17 mouse cellular contexts compared by ENCODE assay signal in the genomic region with DNA sequence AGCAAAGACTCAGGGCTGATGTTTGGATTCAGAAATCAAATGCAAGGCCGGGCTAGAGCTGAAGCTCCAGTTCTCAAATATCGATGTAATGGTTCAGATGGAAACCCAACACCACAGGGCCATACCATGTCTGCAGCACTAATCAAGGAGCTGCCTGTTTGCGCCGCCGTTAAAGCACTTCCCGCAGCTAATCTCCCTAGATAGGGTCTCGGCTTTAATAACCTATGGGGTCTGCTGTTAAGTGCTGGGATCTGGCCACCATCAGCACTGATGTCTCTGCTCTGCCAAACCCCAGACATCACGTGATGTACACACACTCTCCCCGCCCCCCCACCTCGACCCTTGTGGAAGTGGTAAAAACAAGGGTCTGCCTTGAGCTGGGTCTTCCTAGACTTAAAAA.
DNase-seq lines count a peak whose midpoint lies in the region; ATAC-seq and TF ChIP-seq lines count a peak whose summit lies in the region.
"Had no signal": no experiment of that assay in that cellular context is flagged by ENCODE, and none has a peak within 500 bp of the region (broad histone marks: within the 10 kb centered on the region; RNA-seq: fewer than 3 reads in every experiment).

No protein-coding gene starts in this region.

- WGBS in heart, postnatal 0 days: 25% methylated on average over 10 of the region's 10 CpGs
- 9% methylated on average over 10 of the region's 10 CpGs for WGBS in limb, embryonic 11.5 days

- H3K27me3 ChIP-seq in heart, postnatal 0 days (ENCODE audit: control insufficient read depth, insufficient read depth, low read length): no peaks in the 10 kb centered on the region
- no peaks in the 10 kb centered on the region for H3K27me3 ChIP-seq in limb, embryonic 11.5 days (ENCODE audit: control insufficient read depth, insufficient read depth, low read length)
- H3K27me3 ChIP-seq: megakaryocyte, embryonic 14.5 days; neural tube, embryonic 12.5 days had no signal

- no peak for TF ChIP-seq EP300 in heart, postnatal 0 days (IDR thresholded peaks at IDR 0.05; ENCODE audit: low read depth)

- 0 out of 2 replicates have a peak overlapping the region, but pooled peaks have one; percentile 7 for H3K4me2 ChIP-seq in heart, postnatal 0 days (ENCODE audit: low read depth, low read length)
- H3K4me2 ChIP-seq in limb, embryonic 11.5 days (ENCODE audit: low read depth, severe bottlenecking): no peak overlapping the region
- H3K4me2 ChIP-seq: liver, embryonic 11.5 days; neural tube, embryonic 12.5 days had no signal

- no peak for DNase-seq in heart, postnatal 0 days (ENCODE audit: low spot score)
- DNase-seq in heart, adult 9 months (ENCODE audit: low spot score in 2 of 2): no peak
- DNase-seq in embryo, embryonic 10.5 days (ENCODE audit: low spot score): peak; percentile 58
- peak; percentile 28 for DNase-seq in embryo, embryonic 9.5 days (ENCODE audit: extremely low spot score)
- DNase-seq in limb, embryonic 11.5 days (ENCODE audit: low spot score): peak; percentile 67
- DNase-seq in cerebellum, postnatal 4 days (ENCODE audit: low spot score in 2 of 2): no peak
- no peak for DNase-seq in urinary bladder, postnatal 14 days (ENCODE audit: low spot score)
- DNase-seq: adrenal gland, adult 8-10 months; cerebellum, adult 11-12 months; gastrocnemius, postnatal 36 days; thymus, postnatal 4 days had no signal

- H3K36me3 ChIP-seq in heart, postnatal 0 days (replicated peaks; ENCODE audit: control insufficient read depth, insufficient read depth, low read length): no peaks in the 10 kb centered on the region
- H3K36me3 ChIP-seq in limb, embryonic 11.5 days (ENCODE audit: control insufficient read depth, insufficient read depth, low read length): no peaks in the 10 kb centered on the region
- H3K36me3 ChIP-seq: neural tube, embryonic 12.5 days had no signal

- no peak overlapping the region for H3K4me3 ChIP-seq in heart, postnatal 0 days (ENCODE audit: low read depth, low read length)
- H3K4me3 ChIP-seq in limb, embryonic 11.5 days (ENCODE audit: low read depth, low read length): no peak overlapping the region
- H3K4me3 ChIP-seq: layer of hippocampus, adult 2 months; left cerebral cortex, adult 2 months; megakaryocyte, embryonic 14.5 days; neural tube, embryonic 12.5 days had no signal

- no peaks in the 10 kb centered on the region; the same call in 1 of the 2 replicates for H3K4me1 ChIP-seq in heart, postnatal 0 days (ENCODE audit: control insufficient read depth, insufficient read depth)
- H3K4me1 ChIP-seq in limb, embryonic 11.5 days (ENCODE audit: control insufficient read depth, insufficient read depth, low read length): peaks cover 12% of the 10 kb centered on the region
- H3K4me1 ChIP-seq: megakaryocyte, embryonic 14.5 days; neural tube, embryonic 12.5 days had no signal

- no peak for TF ChIP-seq CTCF in heart, postnatal 0 days (IDR thresholded peaks at IDR 0.05; ENCODE audit: low read depth)

- no peak for ATAC-seq in heart, postnatal 0 days (ENCODE audit: insufficient read depth, low read depth)
- peak; percentile 88 for ATAC-seq in limb, embryonic 11.5 days (ENCODE audit: insufficient number of reproducible peaks, low FRiP score, low TSS enrichment, low read depth)
- ATAC-seq: CD4-positive, CD25-positive, alpha-beta regulatory T cell, adult 4 months had no signal

- no peak overlapping the region for H3K9ac ChIP-seq in heart, postnatal 0 days (replicated peaks; ENCODE audit: low read depth, low read length)
- no peak overlapping the region for H3K9ac ChIP-seq in limb, embryonic 11.5 days (ENCODE audit: low read length)
- H3K9ac ChIP-seq: neural tube, embryonic 12.5 days had no signal

- no peaks in the 10 kb centered on the region for H3K9me3 ChIP-seq in heart, postnatal 0 days (replicated peaks; ENCODE audit: control insufficient read depth, low read length)
- no peaks in the 10 kb centered on the region for H3K9me3 ChIP-seq in limb, embryonic 11.5 days (ENCODE audit: control insufficient read depth, low read length)
- H3K9me3 ChIP-seq: megakaryocyte, embryonic 14.5 days; neural tube, embryonic 12.5 days had no signal

- H3K27ac ChIP-seq in heart, postnatal 0 days (ENCODE audit: low read depth): no peak overlapping the region
- H3K27ac ChIP-seq in limb, embryonic 11.5 days (replicated peaks; ENCODE audit: low read depth, low read length): peak overlapping the region; percentile 48; the same call in 1 of the 2 replicates
- H3K27ac ChIP-seq: layer of hippocampus, adult 2 months; left cerebral cortex, adult 2 months; neural tube, embryonic 12.5 days had no signal

Comparison
In these comparisons a context has a peak if more than half of its experiments do, and no peak if none do; other contexts are left out.
1. DNase-seq: peak in embryo, embryonic 10.5 days (single experiment), embryo, embryonic 9.5 days (single experiment) and limb, embryonic 11.5 days (single experiment); none in heart, postnatal 0 days (single experiment), heart, adult 9 months (0 of 2), cerebellum, postnatal 4 days (0 of 2) and urinary bladder, postnatal 14 days (single experiment).